Mouse (Mus musculus) kidney, embryonic 16.5 days (tissue): ENCODE results near the gene Slco2a1. TPM values are rescaled to one million over a fixed set of nuclear protein-coding genes. Genes with fewer than 3 reads are reported as not detected.

ENCODE experiments used
- ATAC-seq: fragments of 200-750 bp; cut with Nextera tagmentation; 2 replicates; pipeline ENCODE4 v1.8.0; 2017; ENCODE audit warnings: moderate TSS enrichment; ENCODE audit not compliant: low FRiP score, low TSS enrichment
- H3K27ac ChIP-seq: fragments of 300-500 bp; sonication (generic); 2 replicates; pipeline ENCODE4 v1.5.1; 2014; ENCODE audit warnings: low read length
- H3K27me3 ChIP-seq: fragments of 300-500 bp; sonication (generic); 2 replicates; pipeline ENCODE4 v1.6.1; 2014; ENCODE audit warnings: low read length, control low read depth, mixed read lengths; ENCODE audit not compliant: insufficient read depth
- H3K36me3 ChIP-seq: fragments of 300-500 bp; sonication (generic); 2 replicates; pipeline ENCODE4 v1.6.1; 2014; ENCODE audit warnings: low read length, control low read depth, mixed read lengths; ENCODE audit not compliant: insufficient read depth
- H3K4me1 ChIP-seq: fragments of 300-500 bp; sonication (generic); 2 replicates; pipeline ENCODE4 v1.6.1; 2014; ENCODE audit warnings: low read length, control low read depth, mixed read lengths; ENCODE audit not compliant: insufficient read depth
- H3K4me2 ChIP-seq: fragments of 300-500 bp; sonication (generic); replicated peaks from 2 replicates; pipeline ENCODE4 v1.6.1; 2014; ENCODE audit warnings: low read depth, low read length
- H3K4me3 ChIP-seq: fragments of 300-500 bp; sonication (generic); 2 replicates; pipeline ENCODE4 v1.5.1; 2014; ENCODE audit warnings: mild to moderate bottlenecking, low read length
- H3K9ac ChIP-seq: fragments of 300-500 bp; sonication (generic); replicated peaks from 2 replicates; pipeline ENCODE4 v1.6.1; 2014; ENCODE audit warnings: low read length
- H3K9me3 ChIP-seq: fragments of 300-500 bp; sonication (generic); 2 replicates; pipeline ENCODE4 v1.6.1; 2016; ENCODE audit warnings: low read length, control low read depth
- WGBS: fragments of 180-500 bp; shearing (Covaris S2); extraction: QIAGEN DNeasy Blood & Tissue Kit; methylation state at CpG from one replicate; pipeline ENCODE4 v1.1.7; 2014; 5-methylcytosine and 5-hydroxymethylcytosine counted together
- polyA plus RNA-seq: library from polyadenylated mRNA; unstranded; fragments of >200 nt; fragmentation: Nextera tagmentation; extraction: Ambion mirVana; gene quantifications from 2 replicates; pipeline ENCODE4 v1.2.1, GENCODE M21; 2015

The Slco2a1 gene
- polyA plus RNA-seq, 1 experiment from 2014 or later, result 8.2 TPM

GRCm38 (mm10) chr9:103145351-103145750, 156.8 kb downstream of the Slco2a1 start:
- Histone ChIP-seq H3K9ac (no peak overlapping the region), H3K9me3 (no peaks in the 10 kb centered on the region), H3K4me2 (no peak overlapping the region), H3K27me3 (no peaks in the 10 kb centered on the region), H3K27ac (no peak overlapping the region), H3K36me3 (0 out of 2 replicates have a peak, but pooled peaks cover 2% of the 10 kb centered on the region), H3K4me3 (no peak overlapping the region), H3K4me1 (no peaks in the 10 kb centered on the region)
- no peak for ATAC-seq
- WGBS, result 57% methylated on average over 5 of the region's 5 CpGs

Other genes with a start within 250 kb of the Slco2a1 start
- gene Ryk, start 153.8 kb upstream of the Slco2a1 start, polyA plus RNA-seq, result 17.0 and 18.5 TPM in 2 replicates
- gene Rab6b, start 123.1 kb downstream of the Slco2a1 start, polyA plus RNA-seq, result 5.2 and 6.1 TPM in 2 replicates
- gene Srprb, start 213.4 kb downstream of the Slco2a1 start, polyA plus RNA-seq, result 71.6 and 76.4 TPM in 2 replicates
- gene Gm20425, start 241.6 kb downstream of the Slco2a1 start, polyA plus RNA-seq, result 0.45 TPM in 1 of 2 replicates, not detected in the other
- 52.0 and 65.5 TPM in 2 replicates for gene Trf, start 241.7 kb downstream of the Slco2a1 start, polyA plus RNA-seq